Mouse (Mus musculus) liver, embryonic 14.5 days (tissue): Measurements from ENCODE around the gene Dab2ip. TPM values are rescaled to one million over a fixed set of nuclear protein-coding genes. Genes with fewer than 3 reads are reported as not detected.

Experiments used
- ATAC-seq: fragments of 200-750 bp; cut with Nextera tagmentation; 2 replicates; pipeline ENCODE4 v1.8.0; 2017; ENCODE audit warnings: moderate number of reproducible peaks, mild to moderate bottlenecking, moderate library complexity; ENCODE audit not compliant: insufficient read depth
- DNase-seq, 3 experiments: peaks; one replicate each; pipeline ENCODE4 v3.0.0-alpha.2; 2012 to 2013; ENCODE audit warnings: low read depth in 3 of 3, low spot score in 3 of 3
- H3K27ac ChIP-seq: fragments of 300-500 bp; sonication (generic); 2 replicates; pipeline ENCODE4 v1.5.1; 2014; ENCODE audit warnings: moderate library complexity, mild to moderate bottlenecking, control low read depth, inconsistent platforms
- H3K27me3 ChIP-seq: fragments of 300-500 bp; sonication (generic); 2 replicates; pipeline ENCODE4 v1.6.1; 2014; ENCODE audit warnings: mild to moderate bottlenecking, low read length, moderate library complexity; ENCODE audit not compliant: control insufficient read depth, insufficient read depth
- H3K36me3 ChIP-seq: fragments of 300-500 bp; sonication (generic); replicated peaks from 2 replicates; pipeline ENCODE4 v1.6.1; 2014; ENCODE audit warnings: low read depth; ENCODE audit not compliant: control insufficient read depth, insufficient read depth
- H3K4me1 ChIP-seq, 2 experiments: fragments of 200-500 bp in 1 of 2; fragments of 300-500 bp in 1 of 2; sonication (generic) in 1 of 2; replicated peaks; 2 replicates each; pipeline ENCODE4 v1.6.1; 2012 to 2014; ENCODE audit warnings: antibody characterized with exemption in 1 of 2, inconsistent platforms in 1 of 2, low read length in 1 of 2; ENCODE audit not compliant: control insufficient read depth in 2 of 2, insufficient read depth in 2 of 2
- H3K4me2 ChIP-seq: fragments of 300-500 bp; sonication (generic); 2 replicates; pipeline ENCODE4 v1.6.1; 2014; ENCODE audit warnings: low read depth, mild to moderate bottlenecking, control low read depth, moderate library complexity
- H3K4me3 ChIP-seq, 2 experiments: fragments of 200-500 bp in 1 of 2; fragments of 300-500 bp in 1 of 2; sonication (generic) in 1 of 2; 2 replicates each; pipeline ENCODE4 v1.5.1; 2012 to 2014; ENCODE audit warnings: low read depth in 2 of 2, low read length in 2 of 2, mild to moderate bottlenecking in 2 of 2, control low read depth in 1 of 2, inconsistent platforms in 1 of 2, moderate library complexity in 1 of 2; ENCODE audit not compliant: insufficient read depth in 1 of 2
- H3K9ac ChIP-seq: fragments of 300-500 bp; sonication (generic); replicated peaks from 2 replicates; pipeline ENCODE4 v1.6.1; 2014; ENCODE audit warnings: mild to moderate bottlenecking, control low read depth, moderate library complexity
- H3K9me3 ChIP-seq: fragments of 300-500 bp; sonication (generic); 2 replicates; pipeline ENCODE4 v1.6.1; 2016; ENCODE audit warnings: low read length, mixed read lengths; ENCODE audit not compliant: control insufficient read depth
- CTCF ChIP-seq: IDR thresholded peaks from 2 replicates; pipeline ENCODE4 v1.5.1; 2016; ENCODE audit warnings: antibody characterized with exemption, low read depth, control low read depth
- EP300 ChIP-seq: IDR thresholded peaks from 2 replicates; pipeline ENCODE4 v1.6.1; 2016; ENCODE audit warnings: antibody characterized with exemption, low read depth
- WGBS: fragments of 180-500 bp; shearing (Covaris S2); extraction: QIAGEN DNeasy Blood & Tissue Kit; methylation state at CpG from one replicate; pipeline ENCODE4 v1.1.7; 2014; ENCODE audit not compliant: insufficient replicate concordance; 5-methylcytosine and 5-hydroxymethylcytosine counted together
- polyA plus RNA-seq, 2 experiments: library from polyadenylated mRNA; depleted of rRNA in 1 of 2; stranded (reverse) in 1 of 2; unstranded in 1 of 2; fragments of >200 nt; fragmentation: Nextera tagmentation in 1 of 2; extraction: Ambion mirVana in 1 of 2; gene quantifications; 2 replicates each; pipeline versions ENCODE4 v1.2.1 to v1.2.3; 2012 to 2014

The Dab2ip gene
- polyA plus RNA-seq, 2 experiments: 3.2 to 4.0 TPM

DNA sequence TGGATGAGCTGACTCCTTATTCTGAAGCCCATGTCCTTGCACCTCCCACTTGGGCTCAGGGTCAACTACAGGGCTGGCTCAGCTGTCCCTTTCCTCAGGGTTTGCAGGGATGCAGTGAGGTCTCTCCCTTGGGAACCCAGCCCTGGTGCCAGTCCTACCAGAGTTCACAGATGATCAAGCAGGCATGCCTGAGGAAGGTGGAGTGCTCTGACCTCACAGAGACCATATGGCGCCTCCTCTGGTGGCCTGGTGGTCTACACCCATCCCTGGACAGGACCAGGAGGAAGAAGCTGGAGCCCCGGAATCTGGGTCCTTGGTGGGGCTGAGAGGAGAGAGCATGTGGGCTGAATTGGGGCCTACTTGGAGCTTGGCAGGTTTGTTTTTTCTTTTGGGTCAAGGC is 57.9 kb downstream of the Dab2ip start:
- Histone ChIP-seq H3K4me2 (no peak overlapping the region), H3K4me3 (no peak overlapping the region), H3K27me3 (no peaks in the 10 kb centered on the region), H3K9me3 (no peaks in the 10 kb centered on the region), H3K4me1 (peaks cover 3 to 20% of the 10 kb centered on the region in 2 experiments; a peak in 3 of 4 replicates), H3K9ac (no peak overlapping the region), H3K27ac (no peak overlapping the region), H3K36me3 (no peaks in the 10 kb centered on the region)
- TF ChIP-seq CTCF (0 out of 2 replicates have a peak, but pooled peaks have one; percentile 9), EP300 (no peak)
- DNase-seq (no peak), ATAC-seq (no peak)
- WGBS: 47% methylated on average over 2 of the region's 2 CpGs

DNA sequence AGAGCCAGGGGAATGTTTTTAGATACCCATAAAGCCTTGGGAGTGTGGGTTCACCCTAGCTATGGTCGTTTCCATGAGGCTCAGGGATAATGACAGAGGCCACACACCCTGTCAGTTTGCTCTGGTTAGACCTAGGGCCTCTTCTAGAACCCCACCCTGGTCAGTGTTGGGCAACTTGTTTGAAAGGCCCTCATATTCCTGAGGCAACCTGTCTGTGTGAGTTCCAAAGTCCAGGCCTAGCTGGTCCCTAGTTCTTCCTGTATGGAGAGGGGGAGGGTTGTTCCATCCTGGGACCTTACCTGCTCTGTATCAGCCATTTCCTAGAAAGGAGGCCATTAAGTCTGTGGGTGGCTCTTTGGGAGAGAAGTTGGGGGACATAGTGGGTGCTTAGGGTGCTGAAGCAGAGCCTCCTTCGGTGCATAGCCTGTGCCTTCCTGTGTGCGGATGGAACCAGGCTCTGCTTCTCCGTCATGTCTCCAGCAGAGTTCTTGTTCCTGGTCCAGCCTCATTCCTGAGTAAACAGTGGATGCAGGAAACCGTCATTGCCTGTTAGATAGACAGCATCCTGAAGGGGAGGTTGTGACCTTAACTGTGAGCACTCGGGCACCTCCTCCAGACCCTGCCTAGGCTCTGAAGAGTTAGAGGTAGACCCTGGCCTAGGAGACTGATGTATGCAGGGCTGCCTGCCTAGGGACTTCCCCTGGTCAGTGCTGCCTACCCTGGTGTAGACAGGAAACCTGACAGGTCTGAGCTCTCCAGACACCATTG is 59.0 kb downstream of the Dab2ip start:
- H3K4me2 ChIP-seq: no peak overlapping the region
- TF ChIP-seq CTCF (no peak), EP300 (no peak)
- ATAC-seq: peak; percentile 73

DNA sequence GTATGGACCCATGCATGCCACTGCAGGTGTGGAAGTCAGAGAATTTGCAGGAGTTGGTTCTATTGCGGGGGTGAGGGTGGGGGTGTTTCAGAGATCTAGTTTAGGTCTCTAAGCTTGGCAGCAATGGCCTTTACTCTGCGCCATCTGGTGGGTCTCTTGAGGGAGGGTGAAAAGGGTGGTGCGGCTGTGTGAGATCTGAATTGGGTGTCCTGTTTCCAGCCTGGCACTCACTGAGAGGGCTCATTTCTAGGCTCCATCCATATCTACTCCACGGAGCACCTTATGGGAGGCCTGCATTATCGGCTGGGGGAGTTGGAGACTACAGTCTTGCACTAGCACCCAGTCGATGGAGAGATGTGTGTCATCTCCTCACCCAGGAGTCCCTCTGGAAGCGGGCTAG is 60.9 kb downstream of the Dab2ip start:
- no peak overlapping the region for H3K4me2 ChIP-seq
- no peak overlapping the region for H3K9ac ChIP-seq
- 64% methylated on average over 7 of the region's 7 CpGs for WGBS
- peaks cover 3 to 27% of the 10 kb centered on the region in 2 experiments; a peak in 3 of 4 replicates for H3K4me1 ChIP-seq
- no peaks in the 10 kb centered on the region for H3K36me3 ChIP-seq
- H3K9me3 ChIP-seq: no peaks in the 10 kb centered on the region
- peaks cover 6% of the 10 kb centered on the region for H3K27me3 ChIP-seq
- no peak overlapping the region for H3K4me3 ChIP-seq
- ATAC-seq (no peak), DNase-seq (no peak)
- no peak overlapping the region for H3K27ac ChIP-seq
- TF ChIP-seq EP300: no peak

More for the DNA sequence above, 59.0 kb downstream of the Dab2ip start:
- 51% methylated on average over 6 of the region's 6 CpGs for WGBS
- no peaks in the 10 kb centered on the region for H3K9me3 ChIP-seq
- no peak overlapping the region for H3K9ac ChIP-seq
- no peaks in the 10 kb centered on the region for H3K36me3 ChIP-seq
- H3K4me3 ChIP-seq: no peak overlapping the region
- H3K27ac ChIP-seq: no peak overlapping the region
- peak; percentile 16 to 30 (median 28) for DNase-seq
- peaks cover 3 to 25% of the 10 kb centered on the region in 2 experiments; a peak in 3 of 4 replicates for H3K4me1 ChIP-seq
- peaks cover 4% of the 10 kb centered on the region for H3K27me3 ChIP-seq

DNA sequence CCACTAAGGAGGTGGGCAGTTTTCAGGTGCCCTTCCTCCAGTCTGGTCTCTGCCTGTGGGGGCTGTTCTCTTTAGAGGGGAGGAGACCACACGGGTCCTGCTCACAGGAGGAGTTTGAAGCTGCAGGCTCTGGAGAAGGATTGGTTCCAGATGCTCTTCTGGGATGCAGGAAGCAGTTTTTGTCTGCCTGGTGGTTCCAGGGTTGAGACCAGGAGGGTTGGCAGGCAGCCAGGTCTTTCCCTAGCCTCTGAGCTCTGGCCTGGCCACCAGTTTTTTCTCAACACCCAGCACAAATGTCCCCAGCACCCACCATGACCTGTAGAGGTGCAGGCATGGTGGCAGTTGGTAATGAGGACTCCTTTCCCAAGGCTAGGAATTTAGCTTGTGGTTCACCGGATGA is 61.5 kb downstream of the Dab2ip start:
- no peak overlapping the region for H3K4me2 ChIP-seq
- no peaks in the 10 kb centered on the region for H3K36me3 ChIP-seq
- H3K9me3 ChIP-seq: no peaks in the 10 kb centered on the region
- peaks cover 6% of the 10 kb centered on the region for H3K27me3 ChIP-seq
- ATAC-seq (no peak), DNase-seq (no peak)
- no peak overlapping the region for H3K9ac ChIP-seq
- WGBS: 53% methylated on average over 2 of the region's 2 CpGs
- H3K27ac ChIP-seq: no peak overlapping the region
- TF ChIP-seq CTCF: no peak
- TF ChIP-seq EP300: no peak
- no peak overlapping the region for H3K4me3 ChIP-seq
- H3K4me1 ChIP-seq: peaks cover 3 to 27% of the 10 kb centered on the region in 2 experiments; a peak in 3 of 4 replicates

DNA sequence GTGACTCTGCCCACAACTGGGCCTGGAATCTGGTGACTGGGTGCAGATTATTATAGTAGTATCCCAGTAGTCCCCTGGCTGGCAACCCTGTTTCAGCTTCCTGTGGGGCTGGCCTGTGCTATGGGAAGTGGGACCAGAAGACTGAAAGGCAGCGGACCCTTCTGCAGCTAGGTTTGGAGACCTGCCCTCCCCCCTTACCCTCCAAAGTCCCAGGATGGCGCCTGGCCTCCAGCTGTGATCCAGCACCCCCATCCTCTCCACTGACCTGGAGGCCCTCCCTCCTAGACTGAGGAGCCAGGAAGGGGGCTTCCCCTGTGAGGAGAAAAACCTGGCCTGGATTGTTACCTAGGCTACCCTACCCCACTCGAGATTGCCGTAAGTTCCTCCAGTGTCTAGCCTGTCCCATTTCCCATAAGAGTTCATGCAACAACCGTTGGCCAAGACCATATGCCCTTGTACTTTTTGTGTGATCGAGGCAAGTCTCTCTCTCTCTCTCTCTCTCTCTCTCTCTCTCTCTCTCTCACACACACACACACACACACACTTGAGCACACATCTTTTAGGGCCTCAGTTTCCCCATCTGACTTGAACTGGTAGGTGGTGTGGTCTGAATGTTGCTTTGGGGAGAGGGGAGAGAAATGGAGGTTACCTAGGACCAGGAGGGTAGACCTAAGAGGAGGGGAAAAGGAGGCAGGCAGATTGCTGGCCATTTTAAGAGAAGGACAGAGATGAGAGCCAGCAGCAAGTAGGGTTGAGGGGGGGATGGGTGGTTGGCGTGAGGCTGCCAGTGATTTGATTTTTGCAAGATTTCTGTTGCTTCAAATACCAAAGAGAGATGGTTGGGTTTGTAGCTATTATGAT is 62.5 kb downstream of the Dab2ip start:
- no peak for TF ChIP-seq EP300
- TF ChIP-seq CTCF: no peak
- Histone ChIP-seq H3K4me1 (peaks cover 3 to 27% of the 10 kb centered on the region in 2 experiments; a peak in 3 of 4 replicates), H3K4me3 (0 out of 4 replicates have a peak overlapping the region, but pooled peaks of 1 of the 2 experiments have one; percentile 7), H3K27me3 (peaks cover 6% of the 10 kb centered on the region), H3K4me2 (no peak overlapping the region), H3K36me3 (no peaks in the 10 kb centered on the region), H3K9ac (no peak overlapping the region), H3K9me3 (no peaks in the 10 kb centered on the region), H3K27ac (no peak overlapping the region)
- DNase-seq (no peak), ATAC-seq (no peak)
- 23% methylated on average over 7 of the region's 7 CpGs for WGBS
